Mouse (Mus musculus) heart, adult 2 months (tissue): ENCODE results near the gene 1700029P11Rik.

Source experiments
- CTCF ChIP-seq: fragments of 200-600 bp; IDR thresholded peaks from 2 replicates; pipeline ENCODE4 v1.8.1; 2022; ENCODE audit warnings: antibody characterized with exemption, mild to moderate bottlenecking, moderate library complexity
- EP300 ChIP-seq: fragments of 200-500 bp; IDR thresholded peaks from 2 replicates; pipeline ENCODE4 v1.6.1; 2011; ENCODE audit warnings: low read depth, low read length, control low read depth; ENCODE audit not compliant: insufficient read depth
- POLR2A ChIP-seq: fragments of 200-500 bp; IDR thresholded peaks from 2 replicates; pipeline ENCODE4 v1.6.1; 2011; ENCODE audit warnings: mild to moderate bottlenecking, low read depth, low read length, control low read depth; ENCODE audit not compliant: insufficient read depth

GRCm38 (mm10) chr15:82022535-82023088 lies 42.3 kb downstream of the 1700029P11Rik start:
- TF ChIP-seq CTCF (no peak), POLR2A (no peak), EP300 (no peak)
